Mouse (Mus musculus): ENCODE results near the gene Unc13a.

GRCm38 (mm10) chr8:71601939-71602665 lies 69.5 kb downstream of the Unc13a start:
- TF ChIP-seq POLR2A (IDR thresholded peaks at IDR 0.05; ENCODE audit: low read depth, low read length), result no peak
- TF ChIP-seq CTCF (IDR thresholded peaks at IDR 0.05; ENCODE audit: extremely low read depth, insufficient read length, insufficient replicate concordance, low read depth, low read length), result no peak
